Mouse (Mus musculus): Measurements from ENCODE around the gene Klhl7. TPM values are rescaled to one million over a fixed set of nuclear protein-coding genes. Genes with fewer than 3 reads are reported as not detected.

Gene Klhl7
- total and polyA plus RNA-seq, 3 experiments, result 13.5 to 19.7 TPM; not detected in 1

DNA sequence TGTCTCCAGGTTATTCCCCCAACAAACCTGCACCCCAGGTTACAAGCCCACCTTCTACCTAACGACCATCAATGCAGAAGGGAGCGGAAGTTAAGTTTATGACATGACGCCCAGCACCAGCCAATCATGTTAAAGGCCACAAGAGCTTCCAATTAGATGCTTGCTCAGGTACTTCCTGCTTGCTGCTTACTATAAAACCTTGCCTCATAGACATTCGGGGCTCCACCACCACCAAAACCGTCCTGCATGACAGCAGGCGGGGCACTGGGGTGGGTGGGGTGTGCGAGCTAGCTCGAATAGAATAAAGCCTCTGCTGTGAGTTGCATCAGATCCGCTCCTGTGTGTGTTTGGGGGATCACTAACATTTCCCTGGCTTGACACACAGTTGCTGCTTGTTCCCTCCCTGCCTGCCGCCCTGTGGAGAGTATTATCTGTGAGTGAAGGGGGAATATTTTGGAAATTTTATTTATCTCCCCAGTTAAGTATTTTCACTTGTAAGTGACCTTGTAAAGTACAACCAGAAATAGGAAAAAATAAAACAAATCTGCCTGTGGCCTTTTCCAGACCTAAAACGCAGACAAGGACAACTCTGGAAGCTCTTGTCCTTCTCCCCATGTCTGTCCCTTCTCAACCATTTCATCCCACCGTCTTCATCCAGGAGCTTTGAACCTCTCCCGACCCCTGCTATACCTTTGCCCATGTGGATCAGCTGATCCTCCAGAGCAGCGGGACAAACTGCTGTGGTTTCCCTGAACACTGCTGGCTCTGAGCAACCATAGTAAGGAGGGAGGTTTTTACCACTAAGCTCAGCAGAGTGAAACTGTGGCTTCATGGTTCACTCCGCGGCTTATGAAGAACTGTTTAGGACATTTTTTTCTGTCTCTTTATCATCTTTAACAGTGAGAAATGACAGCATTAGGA, 48.4 kb upstream of the Klhl7 start (continued):
- TF ChIP-seq MEF2A (IDR thresholded peaks at IDR 0.05; ENCODE audit: extremely low read depth, insufficient replicate concordance, low read depth, low read length, poor library complexity, severe bottlenecking) (no peak), JUND (IDR thresholded peaks at IDR 0.05; ENCODE audit: low read depth, low read length) (no peak), SIN3A (IDR thresholded peaks at IDR 0.05; ENCODE audit: low read length) (peak; percentile 8), NELFE (IDR thresholded peaks at IDR 0.05; ENCODE audit: low read depth, low read length) (peak; percentile 48; the same call in 1 of the 2 replicates), E2F4 (IDR thresholded peaks at IDR 0.05; ENCODE audit: borderline replicate concordance, low read depth, low read length) (no peak), GABPA (IDR thresholded peaks at IDR 0.05; ENCODE audit: low read depth, low read length) (no peak), TAL1 (IDR thresholded peaks at IDR 0.05; ENCODE audit: low read length) (no peak), RCOR1 (IDR thresholded peaks at IDR 0.05; ENCODE audit: low read depth, low read length) (no peak), BHLHE40 (IDR thresholded peaks at IDR 0.05; ENCODE audit: borderline replicate concordance, low read depth, low read length) (no peak), EP300 (IDR thresholded peaks at IDR 0.05; ENCODE audit: low read depth in 1 of 2, low read length in 2 of 2) (peak in 1 of 2 experiments; percentile 18; a peak in 2 of 4 replicates)

GRCm38 (mm10) chr5:24053245-24054190, 46.9 kb upstream of the Klhl7 start:
- H3K9ac ChIP-seq (ENCODE audit: control insufficient read depth, low read depth, low read length, poor library complexity, severe bottlenecking), result peak overlapping the region; percentile 24
- H3K9me3 ChIP-seq (replicated peaks; ENCODE audit: insufficient read depth, low read length), result no peaks in the 10 kb centered on the region
- H3K79me2 ChIP-seq (ENCODE audit: control insufficient read depth, insufficient read depth, low read length, poor library complexity), result peaks cover 1% of the 10 kb centered on the region; the same call in 1 of the 2 replicates
- peaks cover 4 to 6% of the 10 kb centered on the region in 2 experiments; a peak in 3 of 4 replicates for H3K4me1 ChIP-seq (ENCODE audit: control insufficient read depth in 1 of 2, insufficient read depth in 2 of 2, low read length in 2 of 2)
- H3K27me3 ChIP-seq (ENCODE audit: control insufficient read depth in 1 of 2, insufficient read depth in 2 of 2, low read length in 2 of 2), result no peaks in the 10 kb centered on the region; a peak in 1 of 4 replicates
- peak; percentile 91 for DNase-seq (ENCODE audit: low read depth, low spot score)
- peak overlapping the region; percentile 71 for H3K27ac ChIP-seq (ENCODE audit: control insufficient read depth, low read depth, low read length)
- peaks cover 0 to 12% of the 10 kb centered on the region in 2 experiments; a peak in 2 of 4 replicates for H3K36me3 ChIP-seq (ENCODE audit: control insufficient read depth in 1 of 2, insufficient read depth in 2 of 2, low read length in 2 of 2)
- H3K4me3 ChIP-seq (ENCODE audit: control insufficient read depth in 1 of 2, insufficient read depth in 1 of 2, low read depth in 2 of 2, low read length in 2 of 2), result peak overlapping the region; percentile 6 to 68; a peak in 2 of 4 replicates
- no peak for TF ChIP-seq ZC3H11A (IDR thresholded peaks at IDR 0.05; ENCODE audit: low read depth, low read length)
- TF ChIP-seq CHD1 (IDR thresholded peaks at IDR 0.05; ENCODE audit: low read depth, low read length), result 0 out of 2 replicates have a peak, but pooled peaks have one; percentile 50
- TF ChIP-seq ZNF384 (IDR thresholded peaks at IDR 0.05; ENCODE audit: low read depth, low read length), result no peak; the same call in 1 of the 2 replicates
- no peak for TF ChIP-seq GABPA (IDR thresholded peaks at IDR 0.05; ENCODE audit: low read depth, low read length)
- TF ChIP-seq E2F4 (IDR thresholded peaks at IDR 0.05; ENCODE audit: borderline replicate concordance, low read depth, low read length), result no peak
- TF ChIP-seq POLR2A (IDR thresholded peaks at IDR 0.05; ENCODE audit: control insufficient read depth in 1 of 2, insufficient read depth in 1 of 2, low read depth in 1 of 2, low read length in 2 of 2, poor library complexity in 1 of 2), result peak in 1 of 2 experiments; percentile 65; a peak in 2 of 4 replicates
- TF ChIP-seq BHLHE40 (IDR thresholded peaks at IDR 0.05; ENCODE audit: borderline replicate concordance, low read depth, low read length), result no peak
- TF ChIP-seq MXI1 (IDR thresholded peaks at IDR 0.05; ENCODE audit: low read depth, low read length), result 0 out of 2 replicates have a peak, but pooled peaks have one; percentile 66
- TF ChIP-seq TBP (IDR thresholded peaks at IDR 0.05; ENCODE audit: low read depth, low read length), result peak; percentile 99
- no peak for TF ChIP-seq CHD2 (IDR thresholded peaks at IDR 0.05; ENCODE audit: low read length)
- 0 out of 2 replicates have a peak, but pooled peaks have one; percentile 61 for TF ChIP-seq MYC (IDR thresholded peaks at IDR 0.05; ENCODE audit: low read depth, low read length)
- no peak for TF ChIP-seq MAZ (IDR thresholded peaks at IDR 0.05; ENCODE audit: low read depth, low read length)
- no peak for TF ChIP-seq USF2 (IDR thresholded peaks at IDR 0.05; ENCODE audit: borderline replicate concordance in 1 of 2, insufficient read depth in 1 of 2, low read depth in 1 of 2, low read length in 2 of 2)
- no peak for TF ChIP-seq ZKSCAN1 (IDR thresholded peaks at IDR 0.05; ENCODE audit: low read depth, low read length)
- peak; percentile 83 for TF ChIP-seq POLR2AphosphoS2 (IDR thresholded peaks at IDR 0.05; ENCODE audit: low read length)
- no peak for TF ChIP-seq NRF1 (IDR thresholded peaks at IDR 0.05; ENCODE audit: insufficient read depth, low read depth, low read length, poor library complexity, severe bottlenecking)
- TF ChIP-seq ZMIZ1 (IDR thresholded peaks at IDR 0.05; ENCODE audit: low read depth, low read length), result peak; percentile 100
- no peak for TF ChIP-seq KAT2A (conservative IDR thresholded peaks at IDR 0.05; ENCODE audit: low read depth, low read length)
- TF ChIP-seq SMC3 (IDR thresholded peaks at IDR 0.05; ENCODE audit: low read depth, low read length), result no peak; the same call in 1 of the 2 replicates
- TF ChIP-seq HCFC1 (IDR thresholded peaks at IDR 0.05; ENCODE audit: low read depth, low read length), result peak; percentile 43; the same call in 1 of the 2 replicates
- no peak for TF ChIP-seq USF1 (IDR thresholded peaks at IDR 0.05; ENCODE audit: low read depth, low read length)
- peak; percentile 95; the same call in 1 of the 2 replicates for TF ChIP-seq POLR2AphosphoS5 (IDR thresholded peaks at IDR 0.05; ENCODE audit: borderline replicate concordance, low read depth, low read length)
